Mouse (Mus musculus): ENCODE results near the gene Gm45711. TPM values are rescaled to one million over a fixed set of nuclear protein-coding genes. Genes with fewer than 3 reads are reported as not detected.
"Not testable (repeated sequence)": the region's sequence is repeated elsewhere in the genome, so short reads cannot be mapped to it uniquely, and the experiment has no call there.

The Gm45711 gene
- not detected in 2 replicates for total RNA-seq (2012; rRNA removed)
- not detected for polyA plus RNA-seq (2012; ENCODE audit: insufficient read depth in 1 of 2, insufficient read length in 2 of 2, low read depth in 1 of 2, low replicate concordance in 2 of 2, missing spikeins in 1 of 2)

- not testable (repeated sequence) for H3K9me3 ChIP-seq (replicated peaks; ENCODE audit: insufficient read depth, low read length); H3K27ac ChIP-seq (ENCODE audit: control insufficient read depth, low read depth, low read length); DNase-seq (ENCODE audit: low read depth, low spot score); H3K9ac ChIP-seq (ENCODE audit: control insufficient read depth, low read depth, low read length, poor library complexity, severe bottlenecking); H3K4me1 ChIP-seq (ENCODE audit: control insufficient read depth in 1 of 2, insufficient read depth in 2 of 2, low read length in 2 of 2); H3K4me3 ChIP-seq (ENCODE audit: control insufficient read depth in 1 of 2, insufficient read depth in 1 of 2, low read depth in 2 of 2, low read length in 2 of 2); H3K27me3 ChIP-seq (ENCODE audit: control insufficient read depth in 1 of 2, insufficient read depth in 2 of 2, low read length in 2 of 2); H3K79me2 ChIP-seq (ENCODE audit: control insufficient read depth, insufficient read depth, low read length, poor library complexity); H3K36me3 ChIP-seq (ENCODE audit: control insufficient read depth in 1 of 2, insufficient read depth in 2 of 2, low read length in 2 of 2)
These were observed at the start of gene Gm45711, which contains the start of gene Cmtm1 for GRCm38 (mm10) chr8:104309441-104310155. Gene Gm45711, minus strand, starts transcription at chr8:104310081. Gene Cmtm1, minus strand, starts transcription at chr8:104310145.

- TF ChIP-seq NRF1 (IDR thresholded peaks at IDR 0.05; ENCODE audit: insufficient read depth, low read depth, low read length, poor library complexity, severe bottlenecking): no peak
- TF ChIP-seq EP300 (IDR thresholded peaks at IDR 0.05; ENCODE audit: low read depth in 1 of 2, low read length in 2 of 2): no peak
- TF ChIP-seq ETS1 (IDR thresholded peaks at IDR 0.05; ENCODE audit: low read depth, low read length): no peak
- no peak for TF ChIP-seq MXI1 (IDR thresholded peaks at IDR 0.05; ENCODE audit: low read depth, low read length)
- no peak for TF ChIP-seq SMC3 (IDR thresholded peaks at IDR 0.05; ENCODE audit: low read depth, low read length)
- TF ChIP-seq USF1 (IDR thresholded peaks at IDR 0.05; ENCODE audit: low read depth, low read length): no peak
- no peak for TF ChIP-seq TBP (IDR thresholded peaks at IDR 0.05; ENCODE audit: low read depth, low read length)
- TF ChIP-seq ELF1 (IDR thresholded peaks at IDR 0.05; ENCODE audit: low read depth, low read length): no peak
- no peak for TF ChIP-seq UBTF (IDR thresholded peaks at IDR 0.05; ENCODE audit: borderline replicate concordance, insufficient read depth, low read depth, low read length)
- no peak for TF ChIP-seq NELFE (IDR thresholded peaks at IDR 0.05; ENCODE audit: low read depth, low read length)
- no peak for DNase-seq (ENCODE audit: low read depth, low spot score)
- no peak overlapping the region for H3K9ac ChIP-seq (ENCODE audit: control insufficient read depth, low read depth, low read length, poor library complexity, severe bottlenecking)
- no peaks in the 10 kb centered on the region for H3K9me3 ChIP-seq (replicated peaks; ENCODE audit: insufficient read depth, low read length)
- H3K36me3 ChIP-seq (ENCODE audit: control insufficient read depth in 1 of 2, insufficient read depth in 2 of 2, low read length in 2 of 2): no peaks in the 10 kb centered on the region
- H3K79me2 ChIP-seq (ENCODE audit: control insufficient read depth, insufficient read depth, low read length, poor library complexity): no peaks in the 10 kb centered on the region
- H3K4me3 ChIP-seq (ENCODE audit: control insufficient read depth in 1 of 2, insufficient read depth in 1 of 2, low read depth in 2 of 2, low read length in 2 of 2): no peak overlapping the region
- H3K27me3 ChIP-seq (ENCODE audit: control insufficient read depth in 1 of 2, insufficient read depth in 2 of 2, low read length in 2 of 2): no peaks in the 10 kb centered on the region
- no peaks in the 10 kb centered on the region for H3K4me1 ChIP-seq (ENCODE audit: control insufficient read depth in 1 of 2, insufficient read depth in 2 of 2, low read length in 2 of 2)
- no peak overlapping the region for H3K27ac ChIP-seq (ENCODE audit: control insufficient read depth, low read depth, low read length)
These were observed 48.8 kb upstream of the Gm45711 start for GRCm38 (mm10) chr8:104358637-104359036.

- no peak for DNase-seq (ENCODE audit: low read depth, low spot score)
- Histone ChIP-seq H3K27me3 (ENCODE audit: control insufficient read depth in 1 of 2, insufficient read depth in 2 of 2, low read length in 2 of 2) (no peaks in the 10 kb centered on the region), H3K4me3 (ENCODE audit: control insufficient read depth in 1 of 2, insufficient read depth in 1 of 2, low read depth in 2 of 2, low read length in 2 of 2) (no peak overlapping the region), H3K9ac (ENCODE audit: control insufficient read depth, low read depth, low read length, poor library complexity, severe bottlenecking) (no peak overlapping the region), H3K27ac (ENCODE audit: control insufficient read depth, low read depth, low read length) (no peak overlapping the region), H3K79me2 (ENCODE audit: control insufficient read depth, insufficient read depth, low read length, poor library complexity) (no peaks in the 10 kb centered on the region), H3K9me3 (replicated peaks; ENCODE audit: insufficient read depth, low read length) (no peaks in the 10 kb centered on the region), H3K4me1 (ENCODE audit: control insufficient read depth in 1 of 2, insufficient read depth in 2 of 2, low read length in 2 of 2) (no peaks in the 10 kb centered on the region), H3K36me3 (ENCODE audit: control insufficient read depth in 1 of 2, insufficient read depth in 2 of 2, low read length in 2 of 2) (no peaks in the 10 kb centered on the region)
- TF ChIP-seq MAFK (IDR thresholded peaks at IDR 0.05; ENCODE audit: borderline replicate concordance, low read depth, low read length) (no peak), ETS1 (IDR thresholded peaks at IDR 0.05; ENCODE audit: low read depth, low read length) (no peak), CTCF (IDR thresholded peaks at IDR 0.05 in 2 of 3, conservative IDR thresholded peaks at IDR 0.05 in 1 of 3; ENCODE audit: control insufficient read depth in 1 of 3, insufficient read depth in 1 of 3, low read depth in 2 of 3, low read length in 3 of 3, poor library complexity in 1 of 3, severe bottlenecking in 1 of 3) (no peak), ZNF384 (IDR thresholded peaks at IDR 0.05; ENCODE audit: low read depth, low read length) (no peak), GABPA (IDR thresholded peaks at IDR 0.05; ENCODE audit: low read depth, low read length) (no peak), HCFC1 (IDR thresholded peaks at IDR 0.05; ENCODE audit: low read depth, low read length) (no peak), UBTF (IDR thresholded peaks at IDR 0.05; ENCODE audit: borderline replicate concordance, insufficient read depth, low read depth, low read length) (no peak), MXI1 (IDR thresholded peaks at IDR 0.05; ENCODE audit: low read depth, low read length) (no peak), POLR2A (IDR thresholded peaks at IDR 0.05; ENCODE audit: control insufficient read depth in 1 of 2, insufficient read depth in 1 of 2, low read depth in 1 of 2, low read length in 2 of 2, poor library complexity in 1 of 2) (no peak), NRF1 (IDR thresholded peaks at IDR 0.05; ENCODE audit: insufficient read depth, low read depth, low read length, poor library complexity, severe bottlenecking) (no peak), MEF2A (IDR thresholded peaks at IDR 0.05; ENCODE audit: extremely low read depth, insufficient replicate concordance, low read depth, low read length, poor library complexity, severe bottlenecking) (no peak)
These were observed 44.6 kb upstream of the Gm45711 start for GRCm38 (mm10) chr8:104354504-104354903.

All from MEL (cell line).